Mouse (Mus musculus): Measurements from ENCODE around the gene Cemip. TPM values are rescaled to one million over a fixed set of nuclear protein-coding genes. Genes with fewer than 3 reads are reported as not detected.
A peak's percentile ranks its signal among the peaks of the same experiment; 100 is the strongest.
"Not testable (repeated sequence)": the region's sequence is repeated elsewhere in the genome, so short reads cannot be mapped to it uniquely, and the experiment has no call there.

The Cemip gene
- 6.6 and 8.2 TPM in 2 replicates for total RNA-seq (2014; rRNA removed)
- 0.49 and 0.60 TPM in 2 replicates for polyA plus RNA-seq (2015; fragmentation: Nextera tagmentation; extraction: Ambion mirVana)

- Histone ChIP-seq H3K4me2 (ENCODE audit: low read depth, low read length, poor library complexity, severe bottlenecking) (peak within 1 kb of the TSS; percentile 92), H3K27ac (ENCODE audit: low read depth, low read length) (no peak within 1 kb of the TSS), H3K4me3 (ENCODE audit: low read depth, low read length) (peak within 1 kb of the TSS; percentile 50), H3K36me3 (ENCODE audit: insufficient read depth, low read length) (no peaks in the 10 kb centered on the region), H3K9me3 (ENCODE audit: low read length) (no peaks in the 10 kb centered on the region), H3K27me3 (ENCODE audit: insufficient read depth, low read length) (peaks cover 9% of the 10 kb centered on the region), H3K9ac (replicated peaks; ENCODE audit: low read length, poor library complexity, severe bottlenecking) (peak within 1 kb of the TSS; percentile 50), H3K4me1 (ENCODE audit: insufficient read depth, low read length) (no peaks in the 10 kb centered on the region; the same call in 1 of the 2 replicates)
- peak; percentile 86 for TF ChIP-seq CTCF (IDR thresholded peaks at IDR 0.05)
- peak; percentile 88 for DNase-seq (ENCODE audit: low spot score)
- peak; percentile 88 for ATAC-seq (ENCODE audit: low FRiP score)
- under 1% methylated on average over 42 of the region's 54 CpGs for WGBS
These were observed at the start of gene Cemip for GRCm38 (mm10) chr7:84086039-84086829. Cemip (minus strand) TSS chr7:84086502.

GRCm38 (mm10) chr7:84132704-84133103, 46.4 kb upstream of the Cemip start:
- no peaks in the 10 kb centered on the region for H3K9me3 ChIP-seq (ENCODE audit: low read length)
- ATAC-seq (ENCODE audit: low FRiP score) = no peak
- no peak overlapping the region for H3K27ac ChIP-seq (ENCODE audit: low read depth, low read length)
- DNase-seq (ENCODE audit: low spot score) = no peak
- no peak overlapping the region for H3K4me3 ChIP-seq (ENCODE audit: low read depth, low read length)
- no peaks in the 10 kb centered on the region for H3K27me3 ChIP-seq (ENCODE audit: insufficient read depth, low read length)
- no peaks in the 10 kb centered on the region for H3K4me1 ChIP-seq (ENCODE audit: insufficient read depth, low read length)
- H3K4me2 ChIP-seq (ENCODE audit: low read depth, low read length, poor library complexity, severe bottlenecking) = no peak overlapping the region
- H3K9ac ChIP-seq (replicated peaks; ENCODE audit: low read length, poor library complexity, severe bottlenecking) = no peak overlapping the region
- no peak for TF ChIP-seq CTCF (IDR thresholded peaks at IDR 0.05)
- 53% methylated on average over 1 of the region's 1 CpGs for WGBS
- H3K36me3 ChIP-seq (ENCODE audit: insufficient read depth, low read length) = no peaks in the 10 kb centered on the region

GRCm38 (mm10) chr7:84131736-84132135, 45.4 kb upstream of the Cemip start:
- no peak for TF ChIP-seq CTCF (IDR thresholded peaks at IDR 0.05)
- H3K4me1 ChIP-seq (ENCODE audit: insufficient read depth, low read length) = no peaks in the 10 kb centered on the region

GRCm38 (mm10) chr7:84128661-84129060, 42.4 kb upstream of the Cemip start:
- Histone ChIP-seq H3K4me1 (ENCODE audit: insufficient read depth, low read length) (no peaks in the 10 kb centered on the region), H3K27me3 (ENCODE audit: insufficient read depth, low read length) (no peaks in the 10 kb centered on the region), H3K4me3 (ENCODE audit: low read depth, low read length) (no peak overlapping the region), H3K4me2 (ENCODE audit: low read depth, low read length, poor library complexity, severe bottlenecking) (no peak overlapping the region), H3K9ac (replicated peaks; ENCODE audit: low read length, poor library complexity, severe bottlenecking) (no peak overlapping the region), H3K9me3 (ENCODE audit: low read length) (no peaks in the 10 kb centered on the region), H3K27ac (ENCODE audit: low read depth, low read length) (no peak overlapping the region), H3K36me3 (ENCODE audit: insufficient read depth, low read length) (no peaks in the 10 kb centered on the region)
- WGBS = 81% methylated on average over 8 of the region's 8 CpGs
- ATAC-seq (ENCODE audit: low FRiP score) (no peak), DNase-seq (ENCODE audit: low spot score) (no peak)
- TF ChIP-seq CTCF (IDR thresholded peaks at IDR 0.05) = no peak

More at GRCm38 (mm10) chr7:84131736-84132135, 45.4 kb upstream of the Cemip start:
- H3K9ac ChIP-seq (replicated peaks; ENCODE audit: low read length, poor library complexity, severe bottlenecking) = no peak overlapping the region
- H3K27me3 ChIP-seq (ENCODE audit: insufficient read depth, low read length) = no peaks in the 10 kb centered on the region
- DNase-seq (ENCODE audit: low spot score) (no peak), ATAC-seq (ENCODE audit: low FRiP score) (no peak)
- no peak overlapping the region for H3K4me3 ChIP-seq (ENCODE audit: low read depth, low read length)
- no peaks in the 10 kb centered on the region for H3K36me3 ChIP-seq (ENCODE audit: insufficient read depth, low read length)
- H3K9me3 ChIP-seq (ENCODE audit: low read length) = no peaks in the 10 kb centered on the region
- no peak overlapping the region for H3K4me2 ChIP-seq (ENCODE audit: low read depth, low read length, poor library complexity, severe bottlenecking)
- WGBS = 91% methylated on average over 4 of the region's 4 CpGs
- H3K27ac ChIP-seq (ENCODE audit: low read depth, low read length) = no peak overlapping the region

- no peak for TF ChIP-seq CTCF (IDR thresholded peaks at IDR 0.05)
- no peaks in the 10 kb centered on the region for H3K4me1 ChIP-seq (ENCODE audit: insufficient read depth, low read length)
- WGBS = 89% methylated on average over 1 of the region's 1 CpGs
- no peak overlapping the region for H3K27ac ChIP-seq (ENCODE audit: low read depth, low read length)
- ATAC-seq (ENCODE audit: low FRiP score) (no peak), DNase-seq (ENCODE audit: low spot score) (no peak)
- H3K27me3 ChIP-seq (ENCODE audit: insufficient read depth, low read length) = no peaks in the 10 kb centered on the region
- no peak overlapping the region for H3K4me3 ChIP-seq (ENCODE audit: low read depth, low read length)
- H3K36me3 ChIP-seq (ENCODE audit: insufficient read depth, low read length) = no peaks in the 10 kb centered on the region
- H3K9me3 ChIP-seq (ENCODE audit: low read length) = no peaks in the 10 kb centered on the region
- H3K4me2 ChIP-seq (ENCODE audit: low read depth, low read length, poor library complexity, severe bottlenecking) = no peak overlapping the region
- no peak overlapping the region for H3K9ac ChIP-seq (replicated peaks; ENCODE audit: low read length, poor library complexity, severe bottlenecking)
These were observed 39.4 kb upstream of the Cemip start for GRCm38 (mm10) chr7:84125730-84126129.

- not testable (repeated sequence) for H3K9me3 ChIP-seq (ENCODE audit: low read length); DNase-seq (ENCODE audit: low spot score); H3K27ac ChIP-seq (ENCODE audit: low read depth, low read length); H3K4me3 ChIP-seq (ENCODE audit: low read depth, low read length); H3K4me2 ChIP-seq (ENCODE audit: low read depth, low read length, poor library complexity, severe bottlenecking); ATAC-seq (ENCODE audit: low FRiP score); H3K4me1 ChIP-seq (ENCODE audit: insufficient read depth, low read length); H3K9ac ChIP-seq (replicated peaks; ENCODE audit: low read length, poor library complexity, severe bottlenecking); H3K36me3 ChIP-seq (ENCODE audit: insufficient read depth, low read length); H3K27me3 ChIP-seq (ENCODE audit: insufficient read depth, low read length)
- 97% methylated on average over 3 of the region's 4 CpGs for WGBS
These were observed 37.3 kb upstream of the Cemip start for GRCm38 (mm10) chr7:84123651-84124050.

Measured in midbrain, postnatal 0 days (tissue).